Mouse (Mus musculus) right cerebral cortex, postnatal 14 days (tissue): ENCODE results near the gene Gpr55.
"Not testable (repeated sequence)": the region's sequence is repeated elsewhere in the genome, so short reads cannot be mapped to it uniquely, and the experiment has no call there.

ENCODE experiments used
- DNase-seq: peaks from one replicate; pipeline ENCODE4 v3.0.0; 2022

Gene Gpr55

DNA sequence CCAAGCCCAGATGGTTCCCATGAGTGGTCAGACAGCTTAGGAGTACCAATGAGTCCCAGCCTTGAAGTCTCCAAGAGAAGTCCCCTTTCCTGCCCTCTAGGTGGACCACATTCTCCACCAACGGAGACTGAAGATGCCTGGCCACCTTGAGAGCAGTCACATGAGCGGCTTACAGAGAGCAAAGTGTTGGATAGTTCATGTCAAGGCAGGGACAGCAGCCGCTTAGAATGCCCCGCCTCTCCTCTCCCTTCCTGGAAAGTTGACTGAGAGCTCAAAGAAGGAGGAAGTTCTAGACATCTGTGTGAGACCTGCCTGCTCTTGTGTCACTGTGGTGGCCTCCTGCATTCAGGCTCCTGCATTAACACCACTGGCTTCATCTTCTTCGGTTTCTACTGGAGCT is at the start of gene Gpr55:
Gene Gpr55 (minus strand): TSS at position 135 of the 400 bp plus-strand sequence.
- no peak for DNase-seq

DNA sequence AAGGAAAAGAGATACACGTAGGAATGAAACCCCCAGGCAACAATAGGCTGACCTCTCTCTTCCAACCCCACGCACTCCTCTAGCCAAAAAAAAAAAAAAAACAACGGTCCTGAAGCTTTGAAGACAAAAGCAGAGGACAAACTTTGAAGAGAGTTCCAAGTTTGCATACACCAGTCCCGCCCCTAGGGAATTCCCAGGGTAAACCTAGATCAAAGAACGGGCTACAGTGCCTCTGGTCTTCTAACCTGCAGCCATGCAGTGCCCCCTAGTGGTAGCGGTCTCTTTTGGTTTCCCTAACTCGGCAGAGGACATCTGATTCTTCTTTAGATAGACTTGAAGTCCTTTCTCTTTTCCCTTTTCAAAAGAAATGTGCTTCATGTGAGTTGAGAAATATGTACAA is 47.0 kb upstream of the Gpr55 start:
- peak; percentile 97 for DNase-seq

DNA sequence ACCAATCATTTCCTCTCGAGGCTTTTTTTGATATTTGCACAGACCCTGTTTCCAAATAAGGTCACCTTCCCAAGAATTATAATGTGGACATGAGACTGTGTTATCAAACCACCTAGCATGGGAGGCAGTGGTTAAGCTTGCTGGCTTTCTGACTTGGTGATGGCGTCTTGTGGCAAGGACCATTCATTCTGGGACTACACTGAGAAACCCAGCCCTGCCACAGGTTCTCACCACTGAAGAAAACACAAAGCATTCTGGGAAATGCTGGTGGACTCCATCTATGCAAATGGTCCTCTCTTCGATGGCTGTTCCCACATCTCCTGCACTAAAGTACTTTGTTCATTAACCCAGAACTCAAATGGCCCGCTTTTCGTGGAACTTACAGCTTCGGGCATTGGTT is 45.2 kb upstream of the Gpr55 start:
- no peak for DNase-seq

DNA sequence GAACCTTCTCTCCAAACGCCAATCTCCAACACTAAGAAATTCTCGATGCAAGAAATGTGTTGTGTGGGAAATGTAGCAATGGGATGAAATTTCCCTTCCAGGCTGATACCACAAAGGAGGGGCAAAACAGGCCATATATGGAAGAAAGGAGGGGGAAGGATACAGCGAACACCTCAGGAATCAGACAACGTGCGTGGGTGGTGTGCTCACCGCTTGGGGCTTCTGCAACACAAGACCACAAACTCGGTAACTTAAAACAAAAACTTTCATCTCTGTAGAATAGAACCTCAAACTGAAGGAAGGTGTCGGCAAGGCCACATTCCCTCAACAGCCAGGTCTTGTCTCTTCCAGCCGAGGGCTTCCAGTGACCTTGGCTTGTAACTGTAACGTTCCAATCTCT is 44.7 kb upstream of the Gpr55 start:
- no peak for DNase-seq

DNA sequence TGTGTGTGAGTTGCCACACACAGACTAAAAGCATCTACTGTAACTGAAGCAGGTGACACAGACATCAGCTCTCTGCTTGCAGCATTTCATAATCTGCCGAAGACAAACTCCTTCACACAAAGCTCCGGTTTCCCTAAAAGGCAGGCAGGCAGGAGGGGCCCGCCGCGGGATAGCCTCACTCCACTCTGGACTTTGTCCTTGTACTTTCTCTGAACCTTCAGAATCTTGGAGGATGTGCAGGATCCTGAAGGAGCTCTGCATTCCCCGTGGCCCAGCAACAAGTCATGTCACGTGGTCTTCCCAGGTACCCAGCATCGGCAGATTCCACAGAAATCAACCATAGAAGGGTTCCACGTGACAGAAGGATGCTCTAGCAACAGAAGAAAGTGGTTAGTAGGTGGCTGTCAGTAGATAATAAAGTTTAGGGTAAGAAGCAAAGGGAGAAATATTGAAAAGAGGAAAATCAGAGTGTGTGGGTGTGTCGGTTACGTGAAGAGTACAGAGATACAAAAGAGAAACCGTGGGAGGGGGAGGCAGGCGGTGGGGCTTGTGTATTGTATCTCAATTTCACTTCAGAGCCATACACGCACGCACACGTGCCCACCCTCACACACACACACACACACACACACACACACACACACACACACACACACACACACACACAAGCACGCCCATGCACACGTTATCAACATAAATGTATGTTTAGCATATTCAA is 39.2 kb upstream of the Gpr55 start:
- DNase-seq, result no peak

DNA sequence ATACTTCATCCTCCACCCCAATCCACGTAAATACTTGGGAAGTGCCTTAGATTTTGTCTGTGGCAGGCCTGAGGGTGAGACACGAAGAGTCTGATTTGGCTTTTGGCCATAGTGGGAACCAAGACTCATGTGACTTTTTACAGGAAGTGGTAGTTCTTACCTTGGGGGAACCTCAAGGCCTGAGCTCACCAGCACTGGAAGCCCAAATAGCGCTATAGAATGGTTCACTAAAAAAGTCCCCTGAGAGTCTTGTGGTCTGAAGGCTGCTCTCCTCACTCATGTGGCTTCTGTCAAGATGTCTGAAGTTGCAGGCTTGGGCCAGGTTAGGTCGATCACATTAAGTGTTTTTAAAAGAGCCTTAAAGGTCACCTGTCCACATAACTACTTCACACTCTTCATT is 37.2 kb upstream of the Gpr55 start:
- DNase-seq, result no peak

DNA sequence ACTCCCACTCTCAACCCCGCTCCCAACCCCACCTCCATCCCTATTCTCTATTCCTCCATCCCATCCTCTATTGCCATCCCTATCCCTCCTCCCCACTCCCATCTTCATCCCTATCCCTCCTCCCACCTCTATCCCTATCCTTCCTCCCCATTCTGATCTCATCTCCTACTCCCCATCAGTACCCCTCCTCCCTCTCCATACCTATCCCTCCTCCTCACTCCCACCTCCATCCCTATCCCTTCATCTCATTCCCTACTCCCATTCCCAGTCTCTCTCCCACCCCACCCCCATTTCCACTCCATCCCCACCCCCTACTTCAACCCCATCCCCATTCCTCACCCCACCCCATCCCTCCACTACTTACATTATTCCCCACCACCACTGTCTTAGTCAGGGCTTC is 36.4 kb upstream of the Gpr55 start:
- DNase-seq, result no peak

DNA sequence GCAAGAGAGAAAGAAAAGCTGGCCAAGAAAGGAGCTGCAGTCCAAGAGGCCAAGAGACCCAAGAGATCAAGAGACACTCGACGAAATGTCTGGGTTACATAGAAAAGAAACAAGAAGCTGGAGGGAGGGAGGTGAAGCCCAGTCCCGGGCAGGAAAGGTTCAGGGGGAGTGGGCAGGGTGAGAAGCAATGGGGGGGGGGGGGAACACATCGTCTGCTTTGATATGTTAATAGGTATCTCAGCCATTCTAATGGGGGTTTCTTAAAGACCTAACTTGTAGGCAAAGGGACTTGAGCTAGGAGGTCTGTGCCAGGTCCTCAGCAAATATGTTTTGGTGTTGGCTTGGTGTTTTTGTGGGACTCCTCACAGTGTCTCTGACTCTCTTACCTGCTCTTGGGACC is 32.7 kb upstream of the Gpr55 start:
- no peak for DNase-seq

DNA sequence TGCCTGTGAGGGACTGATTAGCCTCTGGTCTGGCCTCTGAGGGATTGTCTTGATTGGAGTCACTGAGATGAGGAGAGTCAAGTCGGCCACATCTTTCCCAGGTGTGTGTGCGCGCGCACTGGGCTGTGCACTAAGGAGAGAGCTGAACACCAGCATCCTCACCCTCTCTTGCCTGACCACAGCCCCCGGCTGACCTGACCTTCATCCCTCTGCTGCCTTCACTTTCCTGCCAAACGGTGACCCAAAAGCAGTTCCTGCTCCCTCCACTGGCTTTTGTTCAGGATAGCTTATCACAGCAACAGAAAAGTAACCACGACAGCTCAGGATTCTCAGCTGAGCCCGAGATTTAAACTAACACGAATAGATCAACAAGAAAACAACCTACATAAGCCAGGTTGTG is 31.4 kb upstream of the Gpr55 start:
- no peak for DNase-seq

DNA sequence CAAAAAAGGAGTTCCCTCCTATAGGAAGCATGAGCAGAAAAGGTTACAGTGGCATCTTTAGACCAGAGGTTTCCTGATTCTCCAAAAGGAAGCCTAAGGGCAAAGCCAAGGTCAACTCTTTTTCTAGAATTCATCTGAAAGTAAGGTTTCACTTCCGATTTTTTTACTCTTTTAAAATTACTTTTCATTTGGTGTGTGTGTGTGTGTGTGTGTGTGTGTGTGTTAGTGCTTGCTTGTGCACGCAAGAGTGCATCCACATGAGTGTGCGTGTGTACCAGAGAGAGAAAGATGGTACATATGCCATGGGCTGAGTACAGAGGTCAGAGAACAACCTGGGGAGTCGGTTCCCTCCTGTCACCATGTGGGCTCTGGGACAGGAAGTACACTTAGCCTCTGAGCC is 28.1 kb upstream of the Gpr55 start:
- not testable (repeated sequence) for DNase-seq

DNA sequence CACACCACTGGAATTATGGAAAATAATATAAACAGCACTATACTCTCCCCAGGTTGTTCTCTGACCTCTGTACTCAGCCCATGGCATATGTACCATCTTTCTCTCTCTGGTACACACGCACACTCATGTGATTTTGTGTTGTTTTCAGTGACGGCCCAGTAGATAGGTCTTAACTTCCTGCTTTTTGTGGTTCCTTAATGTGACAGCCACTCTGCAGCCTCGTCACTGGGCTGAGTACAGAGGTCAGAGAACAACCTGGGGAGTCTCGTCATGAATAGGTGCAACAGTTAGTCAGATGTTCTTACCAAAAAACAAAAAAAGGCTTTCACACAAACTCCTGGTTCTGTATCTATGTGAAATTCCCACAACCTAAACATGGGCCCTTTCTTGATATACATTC is 27.5 kb upstream of the Gpr55 start:
- no peak for DNase-seq

DNA sequence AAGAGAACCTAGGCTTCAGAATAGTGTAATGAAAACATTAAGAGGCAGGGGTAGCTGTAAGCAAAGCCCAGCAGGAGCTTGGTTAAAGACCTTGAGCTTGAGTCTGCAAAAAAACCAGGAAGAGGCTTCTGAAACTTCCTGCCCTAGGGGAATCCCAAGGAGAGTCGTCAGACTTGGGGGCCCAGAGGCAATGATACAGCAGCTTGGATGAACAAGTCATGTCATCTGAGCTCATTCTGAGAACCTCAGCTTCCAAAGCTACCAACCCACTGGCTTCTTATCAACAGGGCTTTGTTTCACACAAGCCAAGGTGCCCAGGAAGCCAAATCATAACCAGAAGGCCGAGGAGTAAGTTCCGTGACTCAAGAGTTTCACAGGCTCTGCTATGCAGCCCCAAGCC is 25.0 kb upstream of the Gpr55 start:
- no peak for DNase-seq

DNA sequence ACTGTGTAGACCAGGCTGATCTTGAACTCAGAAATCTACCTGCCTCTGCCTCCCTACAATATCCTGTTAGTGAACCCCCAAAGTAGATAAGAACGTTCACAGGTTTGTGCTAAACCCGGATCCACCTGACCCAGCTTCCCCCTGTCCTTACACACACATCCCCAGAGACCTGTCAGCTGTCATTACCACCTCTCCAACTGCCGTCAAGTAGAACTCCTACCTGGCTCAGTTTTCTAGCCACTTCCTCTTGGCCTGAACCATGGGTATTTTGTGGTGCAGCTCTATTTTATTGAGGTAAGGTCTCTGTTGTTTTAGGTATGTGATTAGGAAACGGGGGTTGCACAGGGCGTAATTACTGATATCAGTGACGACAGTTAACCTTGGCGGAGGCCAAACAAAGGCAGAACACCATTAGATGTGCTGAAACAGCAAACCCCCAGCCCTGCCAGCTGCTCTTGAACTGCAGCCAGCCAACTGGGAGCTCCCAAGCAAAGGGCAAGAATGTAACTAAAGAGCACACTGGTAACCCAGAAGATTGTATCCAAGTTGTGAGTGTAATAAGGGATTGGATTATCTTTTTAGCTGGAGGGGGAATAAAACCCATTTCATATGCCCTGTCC is 21.0 kb upstream of the Gpr55 start:
- no peak for DNase-seq

DNA sequence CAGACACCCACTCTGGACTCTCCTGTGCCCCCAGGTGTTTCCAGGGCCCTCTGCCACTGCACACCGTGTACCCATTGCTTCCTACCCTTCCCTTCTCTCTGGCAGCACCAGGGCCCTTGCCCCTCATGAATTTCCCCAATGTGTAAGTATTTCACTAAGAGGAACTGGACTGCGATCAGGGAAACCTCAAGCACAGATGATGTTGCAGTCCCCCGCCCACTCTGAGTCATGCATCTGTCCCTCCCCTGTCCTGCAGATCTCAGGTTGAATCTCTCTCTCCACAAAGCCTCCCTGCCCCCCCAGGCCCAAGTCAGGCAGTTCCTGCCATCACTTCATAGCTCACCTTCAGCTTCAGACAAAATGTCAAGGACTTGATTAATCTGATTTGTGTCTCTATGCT is 16.9 kb upstream of the Gpr55 start:
- no peak for DNase-seq

DNA sequence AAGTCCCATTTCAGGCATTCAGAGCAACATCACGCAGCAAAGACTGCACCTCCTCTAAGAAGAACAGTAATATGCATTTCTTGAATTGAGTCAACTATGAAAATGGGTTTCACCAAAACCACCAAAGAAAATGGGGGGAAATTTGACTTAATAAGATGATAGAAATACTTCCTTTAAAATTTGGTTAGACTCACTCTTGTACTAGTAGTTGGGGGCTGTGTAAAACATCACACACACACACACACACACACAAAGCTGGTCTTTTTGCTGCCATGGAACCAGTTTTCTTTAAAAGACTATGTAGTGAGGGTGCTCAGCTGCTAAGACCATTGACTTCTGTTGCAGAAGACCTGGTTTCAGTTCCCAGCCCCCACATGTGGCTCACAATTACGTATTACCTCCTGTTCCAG is 12.7 kb upstream of the Gpr55 start:
- no peak for DNase-seq

DNA sequence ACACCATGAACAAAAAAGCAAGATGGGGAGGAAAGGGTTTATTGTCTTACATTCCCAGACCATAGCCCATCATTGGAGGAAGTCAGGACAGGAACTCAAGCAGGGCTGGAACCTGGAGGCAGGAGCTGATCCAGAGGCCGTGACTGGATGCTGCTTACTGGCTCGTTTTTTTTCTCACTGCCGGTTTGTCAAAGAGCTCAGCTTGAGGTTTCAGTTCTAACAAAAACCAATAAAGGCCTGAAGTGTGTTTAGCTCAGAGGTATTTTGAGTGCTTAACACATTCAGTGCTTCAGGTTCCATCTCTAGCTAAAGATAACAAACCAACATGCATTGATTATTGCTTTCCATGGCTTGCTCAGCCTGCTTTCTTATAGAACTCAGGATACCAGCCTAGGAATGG is 11.5 kb upstream of the Gpr55 start:
- DNase-seq, result no peak

DNA sequence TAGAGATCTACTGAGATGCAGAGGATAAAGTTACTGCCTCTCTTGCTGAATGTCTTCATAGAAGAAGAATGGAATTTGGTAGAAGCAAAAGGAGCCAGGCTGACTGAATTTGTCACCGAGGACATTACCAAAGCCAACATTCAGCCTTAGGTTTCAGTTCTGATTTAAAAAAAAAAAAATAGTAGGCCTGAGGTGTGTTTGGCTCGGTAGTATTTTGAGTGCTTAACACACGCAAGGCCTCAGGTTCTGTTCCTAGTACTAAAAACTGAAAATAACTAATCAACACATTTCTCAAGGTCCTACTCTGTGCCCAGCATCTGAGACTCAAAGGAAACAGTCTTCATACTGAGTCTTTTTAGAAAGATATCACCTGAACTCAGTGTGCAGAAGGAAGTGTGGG is 10.3 kb upstream of the Gpr55 start:
- DNase-seq, result no peak

DNA sequence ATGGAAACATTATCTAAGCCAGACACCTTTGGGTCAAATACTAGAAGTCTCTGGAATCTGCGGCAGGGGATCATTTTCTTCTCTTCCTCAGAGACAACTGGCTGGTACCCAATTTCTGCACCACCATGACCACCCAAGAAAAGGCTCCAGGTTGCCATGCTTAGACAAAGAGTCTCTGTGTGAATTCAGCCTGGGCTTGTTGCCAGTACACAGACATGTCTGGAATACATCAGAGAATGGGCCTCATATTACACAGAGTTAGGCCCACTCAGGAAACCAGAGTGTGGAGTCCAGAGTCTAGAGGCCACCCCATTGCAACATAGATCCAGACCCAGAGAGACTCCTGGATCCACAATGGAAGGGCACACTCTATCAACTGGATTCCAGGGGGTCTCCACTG is 8.7 kb upstream of the Gpr55 start:
- DNase-seq, result peak; percentile 33

DNA sequence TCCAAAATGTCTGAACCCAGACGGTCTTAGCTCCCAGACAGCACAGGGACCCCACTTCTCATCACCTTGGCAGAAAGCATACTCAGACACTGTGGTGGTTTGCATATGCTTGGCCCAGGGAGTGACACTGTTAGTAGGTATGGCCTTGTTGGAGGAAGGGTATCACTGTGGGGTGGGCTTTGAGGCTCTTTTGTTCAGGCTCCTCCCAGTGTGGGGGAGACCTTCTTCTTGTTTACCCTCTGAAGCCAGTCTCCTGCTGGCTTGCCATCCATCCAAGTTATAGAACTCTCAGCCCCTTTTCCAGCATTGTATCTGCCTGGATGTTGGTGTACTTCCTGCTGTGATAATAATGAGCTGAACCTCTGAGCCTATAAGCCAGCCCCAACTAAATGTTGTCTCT is 8.3 kb upstream of the Gpr55 start:
- DNase-seq, result no peak

DNA sequence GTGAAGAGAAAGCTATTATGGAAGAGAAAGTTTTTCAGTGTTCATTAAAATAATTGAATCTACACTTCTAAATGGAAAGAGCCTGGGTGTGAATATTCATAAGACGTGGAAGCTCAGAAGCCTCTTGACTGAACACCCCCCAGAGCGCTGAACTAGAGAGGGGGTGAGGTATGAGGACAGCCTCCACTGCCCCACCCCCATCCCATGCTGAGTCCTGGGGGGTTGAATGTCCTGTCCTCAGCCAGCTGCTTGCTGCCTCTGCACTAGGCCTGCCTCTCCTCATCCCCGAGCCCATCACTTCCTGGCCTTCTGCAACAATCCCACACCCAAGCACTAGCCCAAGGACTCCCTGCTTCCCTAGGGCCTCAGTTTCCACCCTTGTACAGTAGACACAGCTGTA is 5.0 kb upstream of the Gpr55 start:
- DNase-seq, result no peak

DNA sequence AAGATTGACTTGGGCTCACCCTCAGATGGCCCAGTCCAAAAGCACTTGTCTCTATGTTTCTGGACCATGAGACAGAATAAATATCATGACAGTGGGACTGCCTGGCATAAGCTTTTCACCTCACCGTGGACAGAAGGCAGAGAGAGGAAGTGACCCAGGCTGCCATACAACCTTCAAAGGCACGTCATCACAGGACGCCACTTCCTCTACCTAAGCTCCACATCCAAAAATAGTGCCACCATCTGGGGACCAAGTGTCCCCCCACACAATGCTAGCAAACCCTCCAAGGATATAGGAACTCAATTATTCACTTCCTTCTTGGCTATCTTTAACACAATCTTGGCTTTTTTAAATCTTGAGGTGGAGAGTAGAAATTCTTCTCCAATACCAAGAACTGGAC is 1.3 kb upstream of the Gpr55 start:
- no peak for DNase-seq

DNA sequence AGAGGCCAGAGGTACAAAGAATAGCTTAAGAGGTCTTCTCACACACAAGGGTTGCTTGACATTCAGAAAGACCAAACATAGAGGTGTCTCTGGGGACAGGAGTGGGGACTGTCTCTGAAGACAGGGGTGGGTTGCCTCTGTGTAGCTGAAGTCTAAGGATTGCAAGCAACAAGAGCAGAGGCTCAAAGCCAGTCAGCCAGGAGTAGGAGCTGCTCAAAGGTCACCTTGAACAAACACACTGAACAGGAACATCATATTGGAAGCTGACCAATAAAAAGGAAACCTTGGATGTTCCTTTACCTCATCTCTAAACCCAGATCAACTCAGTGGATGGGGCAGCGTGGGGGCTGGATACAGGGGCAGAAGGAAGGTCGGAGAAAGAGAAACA is 924 bp downstream of the Gpr55 start:
- no peak for DNase-seq

DNA sequence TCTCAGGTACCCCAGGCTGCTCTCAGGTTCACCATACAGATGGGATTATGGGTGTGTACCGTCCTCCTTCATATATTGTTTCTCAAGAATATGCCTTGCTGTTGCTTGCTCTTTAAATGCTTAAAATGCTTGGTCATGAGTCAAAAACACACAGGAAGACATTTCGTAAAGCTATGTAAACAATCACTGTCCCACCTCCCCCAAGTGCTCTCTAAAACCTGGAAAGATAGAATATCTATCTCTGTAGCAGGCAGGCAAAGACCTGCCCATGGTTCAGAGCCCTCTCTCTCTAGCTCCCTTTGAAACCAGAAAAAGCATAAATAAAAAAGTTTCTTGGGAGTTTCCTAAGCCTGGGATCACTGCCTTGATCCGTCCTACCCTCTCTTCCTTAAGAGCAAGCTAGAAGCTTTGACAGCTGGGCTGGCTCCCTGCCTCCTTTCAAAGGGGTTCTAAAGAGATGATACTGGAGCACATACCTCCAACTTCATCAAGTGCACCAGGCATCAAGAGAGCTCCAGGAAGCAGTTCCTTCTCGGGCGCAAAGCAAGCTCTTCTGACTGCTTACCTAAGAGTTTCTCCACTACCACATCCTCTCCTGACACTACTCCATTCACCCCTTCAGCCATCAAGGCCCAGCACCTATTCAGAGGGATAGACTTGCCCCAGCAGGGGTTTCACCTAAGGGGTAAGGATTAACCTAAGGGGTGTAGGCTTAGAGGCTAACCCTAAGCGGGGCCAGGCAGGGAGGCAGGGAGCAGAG is 1.5 kb downstream of the Gpr55 start:
- DNase-seq, result no peak

DNA sequence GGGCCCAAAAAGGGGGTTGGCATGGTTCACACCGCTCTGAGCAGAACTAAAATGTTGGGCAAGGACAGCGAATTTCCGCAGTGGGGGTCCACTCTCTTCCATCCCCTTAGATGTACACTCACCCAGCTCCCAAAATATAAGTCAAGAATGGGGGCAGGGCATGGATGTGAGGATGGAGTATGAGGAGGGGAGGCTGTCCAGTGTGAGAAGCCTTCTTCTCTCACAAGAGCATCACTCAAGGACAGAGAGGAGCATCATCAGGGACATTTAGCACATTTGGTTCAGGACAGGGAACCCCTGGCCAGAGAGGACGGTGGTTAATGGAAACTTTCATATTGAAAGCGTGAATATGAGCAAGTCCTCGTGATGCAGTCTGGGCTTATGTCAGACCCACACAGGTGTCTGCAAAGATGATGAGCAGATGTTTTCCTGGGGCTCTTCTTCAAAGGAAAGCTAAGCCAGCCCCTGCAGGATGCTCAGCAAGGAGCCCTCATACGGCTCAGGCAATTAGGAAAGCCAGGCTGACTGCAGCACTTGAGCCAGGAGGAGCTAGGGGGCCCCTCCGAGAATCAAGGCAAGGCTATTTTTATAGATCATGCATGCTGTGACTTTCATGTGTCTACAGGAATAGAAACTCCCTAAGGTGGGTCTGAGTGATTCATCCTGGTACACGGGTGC is 2.7 kb downstream of the Gpr55 start:
- no peak for DNase-seq
